Mouse (Mus musculus) thymus, adult 2 months (tissue): ENCODE measurements at regions not wholly inside any gene's neighbourhood (a gene's known extent, or its start where the extent isn't known, plus 50 kb on each side); places are given as distances from the start of the nearest gene placed in this dataset.

Source experiments
- DNase-seq: peaks from one replicate; pipeline ENCODE4 v3.0.0; 2021
- H3K27ac ChIP-seq: fragments of 200-500 bp; 2 replicates; pipeline ENCODE4 v1.5.1; 2012; ENCODE audit warnings: low read length, control low read depth; ENCODE audit not compliant: control insufficient read depth, insufficient read depth
- H3K27me3 ChIP-seq: fragments of 200-500 bp; 2 replicates; pipeline ENCODE4 v1.6.1; 2012; ENCODE audit warnings: mild to moderate bottlenecking, low read length, moderate library complexity, mixed read lengths; ENCODE audit not compliant: control insufficient read depth, insufficient read depth
- H3K36me3 ChIP-seq: fragments of 200-500 bp; 2 replicates; pipeline ENCODE4 v1.6.1; 2012; ENCODE audit warnings: mild to moderate bottlenecking, low read length, moderate library complexity; ENCODE audit not compliant: control insufficient read depth, insufficient read depth
- H3K4me1 ChIP-seq: fragments of 200-500 bp; replicated peaks from 2 replicates; pipeline ENCODE4 v1.6.1; 2012; ENCODE audit warnings: low read length; ENCODE audit not compliant: control insufficient read depth, insufficient read depth
- H3K4me3 ChIP-seq: fragments of 200-500 bp; 2 replicates; pipeline ENCODE4 v1.5.1; 2012; ENCODE audit warnings: mild to moderate bottlenecking, low read length, control low read depth, moderate library complexity; ENCODE audit not compliant: control insufficient read depth, insufficient read depth
- CTCF ChIP-seq: fragments of 200-500 bp; IDR thresholded peaks from 2 replicates; pipeline ENCODE4 v1.5.1; 2012; ENCODE audit warnings: mild to moderate bottlenecking, control low read depth, low read length, moderate library complexity, borderline replicate concordance; ENCODE audit not compliant: control insufficient read depth, poor library complexity, insufficient read depth; ENCODE audit errors: extremely low read depth
- POLR2A ChIP-seq: fragments of 200-500 bp; IDR thresholded peaks from 2 replicates; pipeline ENCODE4 v1.6.1; 2012; ENCODE audit warnings: mild to moderate bottlenecking, low read length, control low read depth, moderate library complexity; ENCODE audit not compliant: control insufficient read depth, poor library complexity, insufficient read depth; ENCODE audit errors: extremely low read depth
- WGBS: fragments of 180-500 bp; shearing (Covaris S2); methylation state at CpG from one replicate; pipeline ENCODE4 v1.1.7; 2018; 5-methylcytosine and 5-hydroxymethylcytosine counted together

- H3K4me3 ChIP-seq, result no peak overlapping the region
- WGBS, result 100% methylated on average over 1 of the region's 1 CpGs
- no peaks in the 10 kb centered on the region for H3K27me3 ChIP-seq
- no peaks in the 10 kb centered on the region for H3K4me1 ChIP-seq
- no peaks in the 10 kb centered on the region for H3K36me3 ChIP-seq
- H3K27ac ChIP-seq, result no peak overlapping the region
- DNase-seq, result no peak
- TF ChIP-seq POLR2A (no peak), CTCF (no peak)
These were observed 83.8 kb downstream of the Eif4e start for GRCm38 (mm10) chr3:138609749-138610148.

- no peaks in the 10 kb centered on the region for H3K4me1 ChIP-seq
- no peak overlapping the region for H3K4me3 ChIP-seq
- H3K27me3 ChIP-seq, result no peaks in the 10 kb centered on the region
- no peak for TF ChIP-seq POLR2A
- TF ChIP-seq CTCF, result no peak
- DNase-seq, result no peak
- WGBS, result 80% methylated on average over 9 of the region's 9 CpGs
- H3K27ac ChIP-seq, result no peak overlapping the region
- no peaks in the 10 kb centered on the region for H3K36me3 ChIP-seq
These were observed 87.1 kb downstream of the Eif4e start for GRCm38 (mm10) chr3:138612884-138613653.

GRCm38 (mm10) chr3:138613680-138614079, 87.7 kb downstream of the Eif4e start:
- WGBS, result 87% methylated on average over 3 of the region's 3 CpGs
- Histone ChIP-seq H3K4me1 (no peaks in the 10 kb centered on the region), H3K27me3 (no peaks in the 10 kb centered on the region), H3K36me3 (no peaks in the 10 kb centered on the region), H3K27ac (no peak overlapping the region), H3K4me3 (no peak overlapping the region)
- DNase-seq, result no peak
- TF ChIP-seq CTCF (no peak), POLR2A (no peak)

- DNase-seq, result no peak
- 96% methylated on average over 2 of the region's 2 CpGs for WGBS
- Histone ChIP-seq H3K27ac (no peak overlapping the region), H3K4me1 (no peaks in the 10 kb centered on the region), H3K36me3 (no peaks in the 10 kb centered on the region), H3K27me3 (no peaks in the 10 kb centered on the region), H3K4me3 (no peak overlapping the region)
- TF ChIP-seq POLR2A, result no peak
- TF ChIP-seq CTCF, result no peak
These were observed 88.9 kb downstream of the Eif4e start for GRCm38 (mm10) chr3:138614899-138615298.

- Histone ChIP-seq H3K4me1 (no peaks in the 10 kb centered on the region), H3K36me3 (no peaks in the 10 kb centered on the region), H3K27ac (no peak overlapping the region), H3K27me3 (no peaks in the 10 kb centered on the region), H3K4me3 (no peak overlapping the region)
- WGBS, result 85% methylated on average over 4 of the region's 4 CpGs
- TF ChIP-seq POLR2A (no peak), CTCF (no peak)
- DNase-seq, result no peak
These were observed 94.3 kb downstream of the Eif4e start for GRCm38 (mm10) chr3:138620263-138620662.

GRCm38 (mm10) chr3:138624128-138624527, 98.1 kb downstream of the Eif4e start:
- Histone ChIP-seq H3K27ac (no peak overlapping the region), H3K4me1 (no peaks in the 10 kb centered on the region), H3K4me3 (no peak overlapping the region), H3K27me3 (no peaks in the 10 kb centered on the region), H3K36me3 (no peaks in the 10 kb centered on the region)
- 40% methylated on average over 2 of the region's 2 CpGs for WGBS
- DNase-seq, result no peak
- TF ChIP-seq CTCF, result no peak
- TF ChIP-seq POLR2A, result no peak
